Mouse (Mus musculus): ENCODE results near the gene Lrrc4. TPM values are rescaled to one million over a fixed set of nuclear protein-coding genes. Genes with fewer than 3 reads are reported as not detected.

Gene Lrrc4
- polyA plus RNA-seq, 1 experiment from 2014 or later: 2.7 TPM

Other genes with a start within 250 kb of the Lrrc4 start
- gene Lep, start 228.5 kb upstream of the Lrrc4 start, polyA plus RNA-seq (2014; fragmentation: Nextera tagmentation; extraction: Ambion mirVana): not detected in 2 replicates

Measured in midbrain, embryonic 11.5 days (tissue).